Mouse (Mus musculus) adrenal gland, postnatal 25 days (tissue): ENCODE results near the gene Pzp. TPM values are rescaled to one million over a fixed set of nuclear protein-coding genes. Genes with fewer than 3 reads are reported as not detected.

Experiments
- DNase-seq: peaks from one replicate; pipeline ENCODE4 v3.0.0; 2021; ENCODE audit warnings: mixed read lengths
- long read RNA-seq: library from polyadenylated mRNA; stranded (forward); transcript quantifications from one replicate; pipeline ENCODE4 v2.0.0, GENCODE M21; 2021
- total RNA-seq: library from RNA; stranded (reverse); gene quantifications from 2 replicates; pipeline ENCODE4 v1.2.3, GENCODE M21; 2021

Pzp gene
- total RNA-seq = 0.30 and 20.2 TPM in 2 replicates
- long read RNA-seq, full-length matches to known transcripts = 189 of 514 reads
- long read RNA-seq, partial matches to known transcripts = 298 of 514 reads
- long read RNA-seq, other reads (novel, unspliced or antisense) = 27 of 514 reads

DNA sequence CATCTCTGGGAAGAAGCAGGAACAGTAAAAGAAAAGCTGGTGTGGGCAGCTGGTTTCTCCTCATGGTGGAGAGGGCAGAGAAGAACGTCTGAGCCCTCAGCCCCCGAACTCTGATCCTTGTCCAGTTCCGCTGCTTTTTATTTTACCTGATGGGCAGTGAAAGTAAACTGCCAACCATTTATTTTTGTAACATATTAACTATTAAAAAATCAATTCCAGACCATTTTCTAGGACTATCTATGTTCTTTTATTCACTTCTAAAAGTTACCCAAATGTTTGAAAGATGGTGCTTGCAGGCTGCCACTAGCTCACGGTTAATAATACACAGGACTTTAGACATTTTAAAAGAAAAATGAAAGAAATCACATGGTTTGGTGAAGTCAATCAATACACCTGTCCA, at the start of gene Pzp:
Pzp (minus strand) TSS at position 120 of the 400 bp plus-strand sequence.
- no peak for DNase-seq

DNA sequence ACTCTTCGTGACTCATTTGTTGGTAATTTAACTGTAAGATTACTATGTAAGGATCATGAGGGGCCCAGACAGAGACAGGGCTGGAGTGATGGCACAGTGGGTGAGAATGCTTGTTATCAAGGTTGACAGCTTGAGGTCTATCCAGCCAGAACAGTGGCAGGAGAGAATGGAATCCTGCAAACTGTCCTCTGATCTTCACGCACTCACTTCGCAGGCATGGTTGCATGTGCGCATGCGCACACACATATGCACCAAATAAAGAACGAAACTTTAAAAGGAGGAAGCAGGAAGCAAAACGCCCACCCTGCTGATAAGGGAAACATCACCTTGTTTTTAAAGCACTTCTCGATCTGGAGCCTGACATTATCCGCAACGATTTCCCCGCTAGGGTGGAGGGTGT, 40.1 kb upstream of the Pzp start:
- no peak for DNase-seq

DNA sequence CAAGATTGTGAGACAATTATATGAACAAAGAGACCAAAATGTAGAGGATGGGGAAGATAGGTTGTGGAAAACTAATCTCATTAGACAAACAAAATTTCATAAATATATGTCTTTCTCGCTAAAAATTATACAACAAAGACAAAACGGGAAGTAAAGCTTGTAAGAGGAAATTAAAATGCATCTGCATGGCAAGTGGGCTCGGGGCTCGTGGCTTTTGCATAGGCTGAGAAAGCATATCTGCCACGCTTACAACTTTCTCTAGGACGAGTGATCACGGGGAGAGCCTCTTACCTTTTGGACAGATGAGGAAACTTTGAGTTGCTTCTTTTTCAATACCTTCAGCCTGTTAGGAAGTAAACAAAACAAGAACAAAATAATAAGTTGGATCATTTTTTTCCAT, 27.5 kb upstream of the Pzp start:
- DNase-seq = no peak

DNA sequence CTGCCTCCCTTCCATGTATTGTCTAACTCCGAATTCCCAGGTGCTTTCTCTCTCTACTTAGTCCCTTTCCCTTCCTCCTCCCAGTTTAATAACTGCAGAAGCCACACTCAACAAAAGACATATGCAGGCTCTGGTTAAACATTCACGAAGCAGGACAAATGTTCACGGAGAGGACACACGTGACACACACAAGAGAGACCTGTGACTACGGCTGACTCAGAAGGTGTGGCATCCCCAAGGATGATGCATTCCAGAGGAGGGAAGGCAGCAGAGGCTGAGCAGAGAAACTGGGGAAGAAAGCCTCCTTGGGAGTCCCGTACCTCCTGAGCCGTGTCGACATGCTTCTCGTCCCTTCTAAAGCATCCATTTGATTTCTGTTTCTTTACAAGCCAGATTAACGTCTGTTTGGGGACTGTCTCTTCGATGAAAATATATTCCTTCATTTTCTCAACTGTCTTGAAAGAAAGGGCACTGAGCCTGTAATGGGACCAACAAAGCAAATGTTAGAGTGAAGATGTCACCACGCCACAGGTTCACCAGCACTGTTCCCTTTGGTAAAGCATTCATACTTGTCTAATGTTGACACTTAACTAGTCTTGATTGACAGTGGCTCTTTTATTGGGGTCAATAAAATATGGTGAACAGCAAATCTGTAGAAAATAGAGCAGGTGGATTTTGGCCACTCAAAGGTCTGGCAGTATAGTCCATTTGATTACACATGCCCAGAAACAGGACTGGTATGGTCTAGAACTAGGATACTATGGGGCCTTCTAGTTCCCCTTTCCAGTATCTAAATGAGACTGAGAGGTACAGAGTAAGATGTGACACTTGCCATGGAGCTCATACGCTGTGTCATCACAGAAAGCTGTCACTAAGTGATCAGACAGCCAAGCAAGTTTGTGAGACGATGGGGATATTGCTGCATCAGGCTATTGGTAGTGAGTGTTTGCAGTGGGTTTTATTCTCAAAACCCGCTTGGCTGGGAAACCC, 23.2 kb upstream of the Pzp start:
- no peak for DNase-seq

DNA sequence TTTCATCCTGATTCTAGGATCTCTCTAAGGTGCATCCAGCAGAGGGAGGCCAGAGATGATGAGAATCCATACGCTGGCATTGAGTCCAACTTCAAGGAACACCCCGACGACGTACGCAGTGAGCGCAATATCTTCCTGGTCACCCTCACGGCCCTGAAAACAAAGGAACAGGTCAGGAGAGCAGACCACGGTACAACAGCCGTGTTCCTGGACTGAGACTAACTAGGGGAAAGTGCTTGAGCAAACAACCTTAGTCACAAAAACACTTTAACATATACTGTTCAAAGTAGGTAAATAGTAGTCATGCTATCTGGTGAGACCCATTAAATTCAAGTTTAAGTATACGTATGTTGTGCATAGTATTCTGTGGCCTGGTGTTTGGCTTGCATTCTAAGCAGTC, 22.0 kb upstream of the Pzp start:
- DNase-seq = no peak

DNA sequence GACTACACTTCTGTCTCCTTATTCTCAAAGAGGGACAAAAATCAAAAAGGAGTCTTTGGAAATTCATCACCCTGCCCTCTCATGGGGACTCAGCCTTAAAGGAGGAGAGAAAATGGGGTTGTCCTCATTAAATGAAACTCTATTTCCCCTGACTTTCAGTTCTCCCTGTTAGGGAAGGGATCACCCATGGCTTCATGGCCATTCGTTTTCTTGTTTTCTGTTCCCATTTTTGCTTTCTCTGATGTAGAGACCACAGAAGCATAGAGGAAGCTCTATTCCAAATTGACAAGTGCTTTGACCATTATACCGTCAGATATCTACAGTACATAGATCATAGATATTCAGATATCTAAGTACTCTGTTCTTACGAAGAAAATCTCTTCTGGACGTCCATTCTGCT, 18.9 kb upstream of the Pzp start:
- DNase-seq = no peak

DNA sequence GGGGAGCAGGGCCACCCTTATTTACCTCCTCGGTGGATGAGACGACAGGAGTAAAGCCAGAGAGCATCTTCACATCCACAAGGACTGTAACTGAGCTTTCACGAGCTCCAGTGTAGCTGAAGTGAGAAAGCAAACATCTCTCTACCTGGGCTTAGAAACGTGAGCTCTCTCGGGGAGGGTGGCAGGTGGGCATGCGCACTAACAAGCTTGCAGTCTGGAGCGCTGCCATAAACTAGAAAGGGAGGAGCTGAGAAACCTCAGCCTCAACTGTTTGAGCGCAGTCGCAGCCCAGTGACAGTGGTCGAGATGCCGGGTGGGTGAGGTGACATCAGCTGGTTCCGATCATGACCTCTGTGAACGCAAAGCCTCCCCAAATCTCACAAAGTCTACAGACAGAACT, 16.7 kb upstream of the Pzp start:
- no peak for DNase-seq

DNA sequence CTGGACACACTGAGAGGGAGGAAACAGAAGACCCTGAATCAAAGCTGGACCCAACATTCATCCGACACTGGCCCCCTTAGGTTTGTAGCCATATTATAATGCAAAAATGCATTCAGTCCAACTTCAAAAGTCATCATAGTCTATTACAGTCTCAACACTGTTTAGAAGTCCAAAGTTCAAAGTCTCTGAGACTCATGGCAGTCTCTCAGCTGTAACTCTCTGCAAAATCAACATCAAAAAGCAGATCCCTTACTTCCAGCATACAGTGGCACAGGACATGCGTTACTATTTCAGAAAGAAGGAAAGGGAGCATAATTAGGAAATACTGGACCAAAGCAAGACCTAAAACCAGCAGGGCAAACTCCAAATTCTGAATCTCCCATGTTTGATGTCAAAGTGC, 8.7 kb upstream of the Pzp start:
- DNase-seq = no peak

DNA sequence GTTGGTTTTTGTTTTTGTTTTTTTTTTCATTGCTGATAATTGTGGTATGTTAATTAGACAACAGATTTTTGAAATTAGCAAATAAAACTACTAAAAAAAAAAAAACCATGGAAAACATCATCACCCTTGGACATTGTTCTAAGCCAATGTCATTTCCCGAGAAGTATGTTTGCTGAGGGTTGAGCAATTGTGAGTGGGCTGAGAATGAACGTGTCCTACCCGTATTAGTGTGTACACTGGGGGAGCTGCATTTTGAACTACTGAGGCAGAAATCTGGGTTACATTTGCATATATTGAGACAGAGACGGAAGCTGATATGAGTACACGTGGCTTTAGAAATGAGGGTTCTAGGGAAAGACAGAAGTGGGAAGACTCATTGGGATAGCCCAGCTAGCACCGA, 6.8 kb upstream of the Pzp start:
- no peak for DNase-seq

DNA sequence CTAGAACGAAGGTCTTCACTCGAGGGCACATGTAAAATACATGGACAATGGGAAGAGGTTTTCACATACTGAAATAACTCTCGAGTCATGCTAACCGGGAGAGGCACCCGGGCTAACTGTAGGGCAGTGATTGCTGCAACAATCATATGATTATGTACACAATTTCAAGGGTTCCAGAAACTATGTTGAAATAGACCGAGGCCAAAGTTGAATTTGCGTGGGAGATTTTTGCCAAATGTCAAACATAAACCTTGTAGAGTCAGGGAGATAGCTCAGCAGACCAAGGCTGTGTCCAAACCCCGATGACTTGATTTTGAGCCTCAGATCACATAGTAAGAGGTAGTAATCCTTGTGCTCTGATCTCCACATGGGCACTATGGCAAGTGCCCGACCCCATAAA, 6.2 kb upstream of the Pzp start:
- DNase-seq = no peak

DNA sequence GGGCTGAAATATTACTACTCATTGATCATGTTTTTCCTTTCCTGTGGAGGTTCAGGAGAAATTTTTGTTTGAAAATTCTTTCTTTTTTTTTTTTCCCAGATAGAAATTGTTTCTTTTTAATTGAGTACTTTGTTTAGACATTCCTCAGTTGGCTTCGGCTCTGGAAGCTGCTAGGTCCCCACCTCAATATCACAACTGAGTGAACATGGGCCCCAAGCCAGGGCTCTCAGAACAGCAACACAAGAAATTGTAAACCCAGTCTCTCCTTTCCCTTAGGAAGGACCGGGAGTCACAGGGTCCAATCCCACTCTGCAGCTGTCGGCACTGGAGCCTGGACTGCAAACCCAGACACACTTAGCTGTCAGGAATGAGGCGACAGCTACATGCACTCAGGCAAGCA, 2.0 kb upstream of the Pzp start:
- DNase-seq = no peak

DNA sequence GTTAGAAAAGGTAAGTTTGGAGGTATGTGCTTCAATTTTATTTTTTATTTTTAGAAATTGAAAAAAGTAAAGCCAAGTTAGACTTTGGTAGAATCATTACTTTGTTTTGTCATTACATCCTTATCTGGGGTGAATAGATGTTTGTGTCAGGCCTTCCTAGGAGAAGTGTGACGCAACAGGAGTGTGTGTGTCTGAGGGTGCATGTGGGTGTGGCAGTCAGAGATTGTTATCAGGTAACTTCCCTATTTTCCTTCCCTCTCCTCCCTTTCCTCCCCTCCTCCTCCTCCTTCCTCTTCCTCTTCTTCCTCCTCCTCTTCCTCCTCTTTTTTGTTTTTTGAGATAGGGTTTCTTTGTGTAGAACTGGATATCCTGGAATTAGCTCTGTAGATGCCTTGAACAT, 590 bp upstream of the Pzp start:
- no peak for DNase-seq

DNA sequence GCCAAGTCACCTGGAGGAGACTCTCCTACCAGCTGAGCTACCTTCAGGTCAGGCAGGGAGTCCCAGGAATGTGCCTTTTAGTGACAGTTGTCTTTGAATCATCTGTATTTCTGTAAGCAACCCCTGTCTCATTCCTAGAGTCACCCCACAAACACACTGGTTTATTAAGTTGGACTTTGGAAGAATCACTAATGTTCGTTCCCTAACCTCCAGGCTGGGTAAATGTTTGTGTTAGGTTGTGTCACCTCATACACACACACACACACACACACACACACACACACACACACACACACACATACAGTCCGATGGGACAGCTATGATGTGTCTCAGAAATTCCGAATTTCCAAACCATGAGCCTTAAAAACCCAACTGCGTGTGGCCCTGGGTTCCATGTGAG, 719 bp downstream of the Pzp start:
- no peak for DNase-seq

DNA sequence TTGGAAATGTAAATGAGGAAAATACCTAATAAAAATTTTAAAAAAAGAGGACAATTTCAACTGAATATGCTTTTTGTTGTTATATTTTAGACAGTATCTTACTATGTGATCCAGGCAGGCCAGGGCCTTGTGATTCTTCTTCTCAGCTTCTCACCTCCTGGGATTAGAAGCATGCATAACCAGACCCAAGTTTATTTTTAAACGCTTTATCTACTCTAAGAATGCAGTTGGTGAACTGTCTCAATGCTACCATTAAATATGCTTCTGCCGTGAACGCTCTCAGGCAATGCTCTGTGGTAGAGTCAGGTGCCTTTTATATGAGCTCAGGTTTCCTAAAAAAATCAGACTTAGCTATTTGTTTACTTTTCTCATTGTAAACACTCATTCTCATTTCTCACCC, 3.2 kb downstream of the Pzp start:
- DNase-seq = no peak

DNA sequence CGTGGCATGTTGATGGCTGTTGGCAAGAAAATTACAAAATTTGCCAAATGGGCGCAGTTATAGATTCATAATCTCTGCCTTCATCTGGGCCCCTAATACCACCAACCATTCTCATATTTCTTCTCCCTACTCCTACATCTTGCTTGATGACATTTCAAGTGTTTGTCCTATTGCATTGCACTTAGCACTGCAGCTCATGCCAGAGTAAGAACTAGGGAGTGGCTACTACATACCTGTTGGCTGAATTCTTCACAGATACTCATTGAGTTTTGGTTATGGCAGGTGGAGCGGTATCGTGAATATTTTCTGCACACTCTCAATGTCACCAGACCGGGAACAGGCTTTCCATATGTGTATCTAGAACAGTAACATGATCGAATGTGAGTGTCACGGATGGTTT, 7.4 kb downstream of the Pzp start:
- DNase-seq = no peak

DNA sequence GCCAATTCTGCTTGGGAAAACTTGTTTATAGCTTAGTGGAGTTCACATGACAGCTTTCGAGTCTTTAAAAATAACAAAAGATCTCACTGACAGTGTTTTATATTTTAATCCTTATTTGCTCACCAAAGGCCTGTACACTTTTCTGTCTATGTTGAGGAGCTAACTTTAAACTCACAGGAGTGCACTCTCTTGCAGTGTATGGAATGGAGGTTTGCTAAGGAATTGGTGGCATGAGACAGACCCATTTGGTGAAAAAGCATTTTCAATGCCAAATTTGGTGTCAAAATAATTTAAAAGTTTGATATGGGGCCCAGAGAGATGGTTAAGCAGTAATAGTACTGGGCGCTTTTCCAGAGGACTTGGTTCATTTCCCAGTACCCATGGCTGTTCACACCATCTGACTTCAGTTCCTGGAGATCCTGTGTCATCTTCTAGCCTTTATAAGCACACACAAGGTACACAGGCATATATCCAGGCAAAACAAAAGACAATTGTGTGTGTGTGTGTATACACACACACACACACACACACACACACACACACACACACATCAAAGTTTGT, 20.8 kb downstream of the Pzp start:
- no peak for DNase-seq

DNA sequence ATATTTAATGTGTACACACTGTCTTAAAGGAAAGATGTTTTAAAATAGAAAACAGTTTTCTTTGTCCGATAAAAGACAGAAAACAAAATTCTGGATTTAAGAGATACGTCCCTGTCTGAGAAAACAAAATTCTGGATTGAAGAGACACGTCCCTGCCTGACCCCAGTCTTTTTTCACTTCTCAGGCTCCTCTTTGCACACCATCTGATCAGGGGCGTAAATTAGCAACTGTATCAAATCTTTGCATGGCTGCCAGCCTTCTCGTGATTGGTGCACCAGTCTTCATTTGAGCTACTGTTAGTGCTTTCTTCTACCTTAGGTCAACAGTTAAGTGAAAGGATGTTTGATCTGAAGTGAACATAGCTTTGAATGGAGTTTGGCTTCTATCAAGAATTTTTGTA, 21.8 kb downstream of the Pzp start:
- DNase-seq = no peak

DNA sequence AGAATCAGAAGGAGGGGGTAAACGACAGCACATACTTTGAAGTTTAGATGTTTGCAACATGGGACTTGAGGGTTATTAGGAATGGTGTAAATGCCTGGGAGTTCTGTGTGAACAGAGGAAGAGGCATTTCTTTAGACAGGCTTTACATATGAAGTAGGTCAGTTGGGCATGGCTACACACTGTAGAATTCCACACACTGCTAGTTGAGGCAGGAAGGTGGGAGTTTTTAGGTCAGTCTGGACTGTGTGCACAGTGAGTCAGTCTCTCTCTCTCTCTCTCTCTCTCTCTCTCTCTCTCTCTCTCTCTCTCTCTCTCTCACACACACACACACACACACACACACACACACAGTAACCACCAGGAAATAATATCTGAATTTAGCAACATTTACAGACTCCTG, 31.2 kb downstream of the Pzp start:
- no peak for DNase-seq

DNA sequence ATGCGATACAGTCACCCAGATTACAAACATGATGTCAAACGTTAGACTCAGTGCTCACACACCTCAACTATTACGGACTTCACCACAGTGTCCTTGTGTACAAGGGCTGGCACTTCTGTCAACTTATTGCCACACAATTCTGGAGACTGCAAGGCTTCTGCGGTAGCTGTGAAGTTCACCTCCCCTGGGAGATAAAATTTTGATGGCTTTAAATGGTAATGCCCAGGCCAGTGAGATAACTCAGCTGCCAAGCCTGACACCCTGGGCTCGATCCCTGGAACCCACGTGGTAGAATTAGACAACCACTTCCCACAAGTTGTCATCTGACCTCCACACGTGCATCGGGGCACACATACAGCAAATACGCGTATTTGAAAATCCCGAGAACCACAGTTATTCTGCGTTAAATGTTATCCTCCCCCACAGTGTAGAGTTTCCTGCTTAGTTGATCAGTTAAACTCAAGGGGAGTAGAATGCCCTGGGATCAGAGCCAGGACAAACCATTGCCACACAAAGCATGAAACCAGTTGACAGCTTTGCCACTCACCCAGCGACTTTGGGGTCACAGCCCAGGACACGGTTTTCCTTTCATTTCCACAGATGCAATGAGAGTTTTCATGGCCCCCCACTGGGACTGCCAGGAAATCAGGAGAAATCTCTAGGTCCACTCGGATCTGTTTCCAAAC, 31.7 kb downstream of the Pzp start:
- DNase-seq = peak; percentile 7

DNA sequence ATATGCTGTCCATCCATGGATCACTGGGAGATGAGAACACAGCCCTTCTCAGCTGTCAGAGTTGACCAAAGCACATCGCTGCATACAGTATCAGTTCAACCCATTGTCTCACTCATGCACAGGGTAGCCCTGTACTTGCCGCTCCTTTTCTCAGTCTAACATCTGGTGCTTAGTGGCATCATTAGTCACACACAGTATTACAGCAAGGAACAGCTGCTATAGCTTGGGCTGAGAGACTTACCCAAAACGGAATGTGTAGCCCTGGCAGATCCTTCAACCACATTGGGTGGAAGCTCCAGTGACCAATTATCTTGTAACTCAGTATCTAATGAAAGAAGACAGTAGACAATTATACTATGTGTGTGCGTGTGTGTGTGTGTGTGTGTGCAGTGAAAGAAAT, 34.6 kb downstream of the Pzp start:
- DNase-seq = no peak

DNA sequence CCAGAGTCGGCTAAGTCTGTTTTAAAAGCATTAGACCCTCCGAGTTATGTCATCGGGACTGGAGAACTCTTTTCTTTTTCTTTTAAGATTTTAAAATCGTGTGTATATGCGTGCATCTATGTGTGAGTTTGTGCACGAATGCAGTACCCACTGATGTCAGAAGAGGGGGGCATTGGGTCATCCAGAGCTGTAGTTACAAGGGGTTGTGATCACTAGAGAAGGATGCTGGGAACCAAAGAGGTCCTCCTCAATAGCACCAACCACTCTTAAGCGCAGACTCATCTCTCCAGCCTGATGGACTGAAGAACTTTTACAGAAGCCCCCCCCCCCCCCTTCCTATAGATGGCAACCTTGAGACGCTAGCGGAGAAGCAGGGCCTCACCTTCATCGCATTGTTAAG, 36.4 kb downstream of the Pzp start:
- no peak for DNase-seq

DNA sequence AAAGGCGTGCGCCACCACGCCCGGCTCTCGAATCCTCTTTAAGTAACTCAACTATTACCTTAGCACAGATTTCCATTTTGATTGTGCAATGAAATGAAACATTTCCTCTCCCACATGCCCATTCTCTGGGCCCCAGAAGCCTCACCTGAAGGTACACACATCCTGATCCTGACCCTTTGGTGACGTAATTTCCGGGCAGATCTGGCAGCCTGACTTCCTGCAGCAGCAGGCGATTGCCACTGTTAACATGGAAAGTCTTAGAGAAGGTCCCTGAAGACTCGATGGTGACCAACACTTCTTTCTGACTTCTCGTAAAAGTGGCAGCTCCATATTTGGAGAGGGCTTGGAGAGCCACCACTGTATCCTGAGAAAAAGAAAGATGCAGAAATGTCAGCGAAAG, 38.8 kb downstream of the Pzp start:
- DNase-seq = no peak
